Mouse (Mus musculus) B cell, adult 2 months (primary cell): ENCODE data around the gene Hspa1b.

Source experiments
- DNase-seq, 2 experiments: peaks; one replicate each; pipeline ENCODE4 v3.0.0; 2022

Hspa1b gene

GRCm38 (mm10) chr17:34927306-34928019, 31.6 kb downstream of the Hspa1b start:
- no peak for DNase-seq

GRCm38 (mm10) chr17:34924258-34924657, 34.8 kb downstream of the Hspa1b start:
- no peak for DNase-seq

DNA sequence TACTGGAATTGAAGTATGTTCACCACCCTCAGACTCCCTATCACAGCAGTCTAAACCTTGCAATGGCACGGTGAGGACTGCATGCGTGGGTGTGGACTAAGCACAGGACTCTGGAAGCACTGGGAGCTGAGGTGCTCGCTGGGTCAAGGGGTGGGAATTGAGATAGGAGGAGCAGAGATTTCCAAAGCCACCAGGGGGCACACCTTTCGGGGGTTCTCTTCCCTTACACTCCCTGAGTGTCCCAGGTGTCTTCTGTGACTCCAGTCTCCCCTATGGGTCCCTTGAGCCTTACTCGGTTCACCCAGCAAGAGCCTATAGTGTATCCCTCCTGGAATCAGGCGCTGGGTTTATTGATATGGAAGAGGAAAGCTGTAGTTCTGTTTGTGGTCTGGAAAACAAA, 36.1 kb downstream of the Hspa1b start:
- peak; percentile 28 to 30 for DNase-seq

GRCm38 (mm10) chr17:34917188-34917587, 41.9 kb downstream of the Hspa1b start:
- no peak for DNase-seq

DNA sequence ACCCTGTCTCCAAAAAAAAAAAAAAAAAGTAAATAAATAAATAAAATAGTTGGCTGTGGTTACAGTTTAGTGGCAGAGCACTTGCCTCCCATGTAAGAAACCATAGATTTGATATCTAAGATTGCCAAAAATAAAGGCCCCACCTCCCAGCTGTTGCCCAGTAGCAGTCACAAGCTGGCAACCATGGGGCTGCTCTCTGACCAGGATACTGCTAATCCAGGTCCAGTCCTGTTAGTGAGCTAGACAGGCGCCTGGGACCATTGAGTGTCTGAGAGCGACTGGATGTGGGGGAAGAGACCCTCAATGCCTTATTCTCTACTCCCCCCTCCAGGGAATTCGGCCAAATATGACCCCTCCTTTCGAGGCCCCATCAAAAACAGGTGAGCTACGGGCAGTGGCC, 42.7 kb downstream of the Hspa1b start:
- DNase-seq = no peak

DNA sequence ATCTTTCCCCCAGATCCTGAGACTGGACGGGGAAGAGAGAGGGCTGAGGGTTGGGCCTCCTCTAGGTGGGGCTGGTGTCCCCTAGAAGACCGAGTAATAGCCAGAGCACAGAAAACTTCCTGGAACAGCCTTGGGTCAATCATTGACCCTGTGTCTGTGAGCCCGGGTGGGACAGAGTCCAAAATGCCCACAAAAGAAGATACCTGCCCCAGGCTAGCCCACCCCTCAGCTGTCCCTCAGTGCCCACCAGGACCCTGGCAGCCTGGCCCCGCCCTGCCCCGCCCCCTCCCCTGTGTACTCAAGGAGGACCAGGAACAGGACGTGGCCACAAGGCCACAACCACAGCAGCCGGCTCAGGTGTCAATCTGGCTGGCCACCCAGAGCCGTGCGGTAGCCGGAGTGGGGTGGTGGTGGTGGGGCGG, 43.6 kb downstream of the Hspa1b start:
- no peak for DNase-seq

DNA sequence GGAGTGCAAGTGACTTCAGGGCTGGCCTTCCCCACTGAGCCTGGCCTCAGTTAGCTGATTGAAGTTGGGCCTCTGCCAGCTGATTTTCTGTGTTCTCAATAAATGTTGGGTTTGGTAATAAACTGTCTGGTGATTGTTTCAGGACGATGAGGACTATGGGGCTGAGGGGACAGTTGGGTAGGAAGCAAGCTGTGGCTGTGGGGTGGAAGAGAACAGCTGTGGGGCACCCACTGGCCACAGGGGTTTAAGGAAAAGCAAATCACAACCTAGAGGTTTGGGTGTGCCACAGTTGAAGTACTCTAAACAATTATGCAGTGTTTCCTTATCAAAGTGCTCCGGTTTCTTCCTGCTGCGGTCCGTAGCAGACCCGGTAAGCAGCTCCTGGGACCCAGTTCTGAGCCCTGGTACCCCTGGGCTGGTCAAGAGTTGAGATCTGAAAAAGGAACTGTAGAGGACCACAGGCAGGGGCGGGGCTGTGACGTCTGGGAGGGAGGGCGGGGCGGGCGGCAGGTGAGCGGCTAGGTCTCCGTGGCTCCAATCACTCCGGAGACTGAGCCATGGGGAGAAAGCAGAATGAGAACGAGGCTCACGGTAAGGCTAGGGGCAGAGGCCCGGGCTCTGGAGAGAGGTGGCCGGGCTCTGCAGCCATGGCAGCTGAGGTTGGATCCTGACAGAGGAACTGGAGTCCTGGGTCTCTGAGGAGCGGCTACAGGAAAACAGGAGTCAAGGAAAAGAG, 44.9 kb downstream of the Hspa1b start, which contains the start of gene Slc44a4:
Gene Slc44a4 (plus strand): TSS at position 537 of the 736 bp plus-strand sequence.
- no peak for DNase-seq

- peak; percentile 95 to 96 for DNase-seq
Observed at GRCm38 (mm10) chr17:34911945-34912351, 47.1 kb downstream of the Hspa1b start.

DNA sequence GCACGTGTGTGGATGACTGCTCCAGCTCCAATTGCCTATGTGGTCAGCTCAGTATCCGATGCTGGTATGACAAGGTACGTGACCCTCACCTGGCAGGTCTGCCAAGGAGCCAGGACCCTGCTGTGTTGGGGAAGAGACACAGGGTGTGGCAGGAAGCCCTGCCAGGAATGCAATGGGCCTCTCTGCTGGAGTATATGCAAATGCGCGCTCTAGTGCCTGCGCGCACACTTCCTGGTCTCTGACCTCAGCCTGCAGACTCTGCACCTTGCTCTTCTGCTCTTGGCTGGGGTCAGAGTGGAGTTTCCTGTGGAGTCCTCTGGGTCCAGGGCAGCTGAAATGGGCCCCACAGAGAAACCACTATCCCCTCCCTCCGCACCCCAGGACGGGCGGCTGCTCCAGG, 48.1 kb downstream of the Hspa1b start:
- no peak for DNase-seq
